Mouse (Mus musculus) naive thymus-derived CD4-positive, alpha-beta T cell, adult 2 months (primary cell): Measurements from ENCODE around the gene Il10rb.

Experiments
- DNase-seq: peaks from one replicate; pipeline ENCODE4 v3.0.0-alpha.2; 2011; ENCODE audit warnings: low read depth

The Il10rb gene

DNA sequence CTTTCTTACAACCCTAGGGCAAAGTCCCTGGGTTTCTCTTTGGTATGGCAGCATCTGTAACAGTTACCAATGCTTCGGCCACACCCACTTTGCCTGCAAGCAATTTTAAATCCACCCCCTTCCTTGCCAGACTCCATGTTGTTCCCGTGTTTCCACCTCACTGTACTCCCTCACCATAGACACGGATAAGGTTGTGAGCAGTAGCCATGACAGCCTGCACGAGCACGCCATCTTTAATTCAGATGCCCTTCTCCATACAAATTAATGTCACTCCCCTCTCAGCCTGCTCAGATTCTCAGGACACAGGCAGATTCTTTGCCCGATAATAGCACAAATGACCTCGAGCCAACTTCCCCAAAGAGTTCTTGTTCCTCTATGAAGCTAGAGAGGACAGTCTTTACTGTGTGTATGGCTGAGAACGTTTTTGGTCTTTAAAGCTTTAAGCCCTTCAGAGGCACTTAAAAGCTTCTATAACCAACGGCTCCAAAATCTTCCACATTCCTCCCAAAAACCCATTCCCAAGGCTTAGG, 23.6 kb upstream of the Il10rb start:
- DNase-seq, result no peak

DNA sequence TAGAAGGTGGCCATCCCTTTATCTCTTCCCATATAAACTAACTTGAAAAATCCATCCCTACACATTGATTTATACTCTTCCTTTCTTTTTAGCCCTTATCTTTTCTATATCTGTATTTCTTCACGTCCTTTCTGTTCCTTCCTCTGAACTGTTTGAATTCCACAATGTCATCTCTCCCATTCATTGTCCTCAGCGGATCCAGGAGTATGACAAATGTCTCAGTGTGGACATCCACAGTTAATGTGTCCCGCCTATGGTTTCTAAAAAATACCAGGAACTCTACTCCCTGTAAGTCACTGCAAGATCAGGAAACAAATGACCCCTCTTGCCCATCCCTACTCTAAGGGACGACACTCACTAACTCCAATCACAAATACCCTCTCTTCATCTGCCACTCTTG, 21.7 kb upstream of the Il10rb start:
- DNase-seq, result no peak

DNA sequence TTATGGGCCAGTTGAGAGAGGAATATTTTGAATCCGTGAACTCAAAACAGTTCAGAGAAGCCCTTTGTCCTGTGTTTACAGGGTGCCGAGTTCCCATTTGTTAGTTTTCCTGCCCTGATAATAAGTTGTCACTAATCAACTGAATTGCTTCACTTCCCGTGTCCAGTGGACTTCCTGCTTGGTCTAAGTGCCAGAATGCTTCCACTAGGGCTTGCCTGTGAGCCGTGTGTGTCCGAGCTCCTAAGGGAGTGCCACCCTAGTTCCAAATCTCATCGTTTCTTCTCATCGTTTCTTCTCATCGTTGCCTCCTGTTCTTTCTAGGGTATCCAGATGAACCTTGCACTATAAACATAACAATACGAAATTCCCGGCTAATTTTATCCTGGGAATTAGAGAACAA, 20.3 kb upstream of the Il10rb start:
- DNase-seq, result no peak

DNA sequence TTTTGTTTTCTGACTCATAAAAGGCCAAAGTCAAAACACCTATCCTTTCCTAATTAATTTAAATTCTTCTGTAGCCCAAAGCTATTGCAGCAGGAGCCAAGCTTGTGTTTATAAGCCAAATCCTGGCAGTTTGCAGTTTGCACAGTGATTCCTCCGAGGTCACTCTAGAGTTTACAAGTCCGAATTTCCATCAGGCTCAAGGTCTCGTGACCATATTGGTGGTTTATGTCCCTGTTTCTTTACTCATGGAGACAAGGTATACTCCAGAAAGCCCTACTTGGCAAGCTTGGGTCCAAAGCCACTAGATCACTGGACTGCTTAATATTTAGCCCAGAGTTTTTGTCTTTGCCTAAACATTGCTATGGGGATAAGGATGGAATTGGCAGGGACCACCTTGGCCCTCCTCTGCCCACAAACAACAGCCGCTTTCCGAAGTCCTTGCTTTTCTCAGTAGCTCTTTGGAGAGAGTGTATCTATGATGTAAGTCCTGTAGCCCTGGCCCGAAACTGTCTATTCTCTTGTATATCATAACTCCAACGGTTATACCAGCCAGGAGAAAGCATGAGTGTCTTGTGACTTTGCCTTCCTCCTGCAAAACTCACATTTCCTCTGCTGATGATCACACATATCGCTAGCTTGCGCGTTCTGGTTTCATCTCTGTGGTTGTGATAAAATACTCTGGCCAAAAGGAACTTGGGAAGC, 19.4 kb upstream of the Il10rb start:
- no peak for DNase-seq

DNA sequence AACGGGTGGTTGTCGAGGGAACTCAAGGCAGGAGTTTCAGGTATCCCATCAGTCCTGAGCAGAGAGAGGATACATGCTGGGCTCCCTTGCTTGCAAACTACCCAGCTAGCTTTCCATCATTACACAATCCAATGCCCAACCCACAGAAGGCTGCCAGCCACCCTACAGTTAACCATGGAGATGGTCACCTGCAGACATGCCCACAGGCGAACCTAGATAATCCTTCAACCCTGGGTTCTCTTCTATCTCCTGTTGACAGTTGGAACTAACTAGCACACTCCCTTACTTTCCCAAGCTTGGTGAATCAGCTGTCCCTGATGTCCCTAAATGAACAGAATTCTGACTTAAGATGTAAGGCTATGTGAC, 18.9 kb upstream of the Il10rb start:
- no peak for DNase-seq

DNA sequence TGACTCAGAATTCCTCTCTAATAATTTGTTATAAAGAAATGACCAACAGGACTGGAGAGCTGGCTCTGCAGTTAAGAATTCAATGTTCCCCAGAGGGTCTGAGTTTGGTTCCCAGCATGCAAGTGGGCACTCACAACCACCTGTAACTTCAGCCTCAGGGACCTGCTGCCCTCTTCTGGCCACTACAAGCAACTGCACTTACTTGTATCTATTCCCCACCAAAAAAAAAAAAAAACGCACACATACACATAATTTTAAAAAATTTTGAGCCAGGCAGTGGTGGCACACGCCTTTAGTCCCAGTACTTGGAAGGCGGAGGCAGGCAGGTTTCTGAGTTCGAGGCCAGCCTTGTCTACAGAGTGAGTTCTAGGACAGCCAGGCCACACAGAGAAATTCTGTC, 15.9 kb upstream of the Il10rb start:
- DNase-seq, result peak; percentile 74

DNA sequence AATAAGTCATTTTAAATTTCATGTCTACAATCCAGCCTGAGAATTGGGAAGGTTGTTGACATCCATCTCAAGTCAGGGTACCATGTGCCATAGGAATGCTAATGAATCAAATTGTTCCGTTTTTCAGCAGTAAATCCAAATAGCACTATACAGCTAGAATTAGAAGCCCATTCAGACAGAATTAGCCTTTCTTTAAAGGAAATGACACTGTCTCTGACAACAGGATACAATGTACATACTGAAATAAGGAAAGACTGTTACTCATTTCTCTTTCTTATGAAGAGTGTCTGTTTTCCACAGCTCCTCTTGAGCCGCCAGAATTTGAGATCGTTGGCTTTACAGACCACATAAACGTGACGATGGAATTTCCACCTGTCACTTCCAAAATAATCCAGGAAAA, 14.5 kb upstream of the Il10rb start, which contains the start of gene Gm21970:
Gene Gm21970 (plus strand): TSS at position 301 of the 400 bp plus-strand sequence.
- DNase-seq, result no peak

DNA sequence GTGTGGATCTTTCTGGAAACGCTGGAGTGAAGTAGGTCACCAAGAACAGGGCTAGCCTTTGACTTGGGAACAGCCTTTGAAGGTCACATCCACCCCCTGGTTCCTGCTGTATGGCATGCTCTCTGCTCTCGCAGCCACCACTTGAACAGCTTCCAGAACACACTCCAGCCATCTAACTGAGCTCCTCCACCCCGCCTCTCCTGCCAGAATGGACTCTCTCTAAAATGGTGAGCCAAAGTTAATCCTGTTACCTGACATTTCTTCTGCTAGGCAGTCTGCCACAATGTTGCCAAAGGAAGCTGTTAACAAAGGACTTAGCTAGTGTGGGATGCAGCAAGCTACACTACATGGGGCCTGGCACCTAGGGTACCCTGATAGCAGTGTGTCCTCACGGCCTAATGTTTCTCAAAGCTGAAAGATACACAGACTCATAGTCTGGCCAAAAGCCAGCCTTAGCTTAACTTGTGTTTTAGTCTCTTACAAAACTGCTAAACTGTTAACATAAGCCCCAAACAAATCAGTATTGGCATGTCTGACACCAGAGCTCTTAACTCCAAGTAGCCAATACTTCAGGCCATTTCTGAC, 11.0 kb upstream of the Il10rb start:
- DNase-seq, result no peak

DNA sequence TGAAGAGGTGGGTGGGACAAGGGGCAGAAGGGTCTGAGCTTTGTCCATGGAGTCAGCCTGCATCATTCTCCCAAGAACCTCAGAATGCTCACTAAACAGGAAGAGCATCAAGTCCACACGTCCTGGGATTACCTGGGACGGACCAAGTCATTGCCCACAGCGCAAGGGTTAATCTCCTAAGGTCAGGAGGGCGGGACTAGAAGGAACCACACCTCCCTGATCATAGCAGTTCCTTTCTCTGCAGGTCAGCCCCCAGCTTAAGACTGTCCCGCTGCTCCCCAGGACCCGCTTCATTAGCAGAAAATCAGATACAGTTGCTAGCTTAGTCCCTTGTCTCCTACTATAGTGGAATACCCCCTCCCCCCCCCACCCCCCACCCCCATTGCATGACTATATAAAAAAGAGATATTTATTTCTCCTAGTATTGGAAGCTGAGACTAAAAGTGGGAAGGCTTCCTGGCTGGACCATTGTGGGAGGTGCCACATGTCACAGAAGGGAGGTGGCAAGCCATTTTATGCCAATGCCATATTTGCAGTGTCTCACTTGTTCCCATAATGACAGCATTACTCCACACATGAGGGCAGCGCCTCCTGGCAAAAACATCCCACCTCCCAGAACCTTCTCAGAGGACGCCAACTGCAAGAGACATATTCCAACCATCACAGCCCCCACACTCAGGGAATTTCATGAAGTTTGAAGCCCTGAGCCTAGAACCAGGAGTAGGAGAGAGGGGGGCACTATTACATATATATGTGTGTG, 10.2 kb upstream of the Il10rb start:
- no peak for DNase-seq

DNA sequence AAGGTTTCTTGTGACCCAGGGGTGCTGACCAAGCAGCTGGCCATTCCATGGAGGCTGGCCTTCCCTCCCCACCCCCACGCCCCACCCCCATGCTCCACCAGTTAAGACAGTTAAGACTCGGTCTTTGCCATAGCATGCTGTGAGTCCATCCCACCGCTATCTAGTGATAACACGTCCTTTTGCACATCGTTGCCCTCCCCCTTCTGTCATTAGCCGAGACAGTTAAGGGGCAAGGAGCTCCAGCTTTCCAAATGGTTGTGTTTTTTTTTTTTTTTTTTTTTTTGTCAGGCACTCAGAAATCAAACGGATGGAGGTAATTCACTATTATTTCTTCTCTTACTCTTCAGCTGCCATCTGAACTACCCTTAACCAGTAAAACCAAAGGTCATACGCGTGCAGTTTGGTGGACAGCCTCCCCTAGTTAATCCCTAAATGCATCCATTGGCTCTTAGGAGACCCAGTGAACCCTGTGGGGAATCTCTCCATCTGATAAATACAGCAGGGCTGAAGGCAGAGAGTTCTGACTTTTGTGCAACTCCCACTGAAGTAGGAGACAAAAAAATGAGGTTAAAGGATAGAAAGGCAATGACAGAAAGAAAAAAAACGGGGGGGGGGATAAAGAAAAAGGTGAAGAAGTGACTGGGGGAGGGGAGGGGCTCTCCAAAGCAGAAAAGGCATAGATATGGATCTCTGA, 9.0 kb upstream of the Il10rb start:
- no peak for DNase-seq

DNA sequence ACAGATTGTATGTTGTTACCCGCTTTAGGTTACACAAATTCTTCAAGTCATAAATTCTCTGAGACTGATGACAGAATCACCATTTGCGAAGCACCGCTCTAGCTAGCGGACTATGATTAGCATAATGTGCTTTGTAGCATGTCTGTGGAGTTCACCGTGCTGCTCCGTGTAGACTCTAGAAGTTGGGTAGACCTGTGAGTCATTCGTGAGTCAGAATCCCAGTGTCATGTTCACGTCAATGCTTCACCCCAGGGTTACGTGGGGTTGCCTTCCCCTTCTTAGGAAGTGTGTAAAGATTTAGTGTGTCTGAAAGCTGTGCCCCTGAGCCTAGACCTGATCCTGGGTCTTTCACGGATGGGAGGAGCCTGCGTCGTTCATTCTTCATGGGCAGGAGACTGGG, 7.9 kb upstream of the Il10rb start:
- no peak for DNase-seq

DNA sequence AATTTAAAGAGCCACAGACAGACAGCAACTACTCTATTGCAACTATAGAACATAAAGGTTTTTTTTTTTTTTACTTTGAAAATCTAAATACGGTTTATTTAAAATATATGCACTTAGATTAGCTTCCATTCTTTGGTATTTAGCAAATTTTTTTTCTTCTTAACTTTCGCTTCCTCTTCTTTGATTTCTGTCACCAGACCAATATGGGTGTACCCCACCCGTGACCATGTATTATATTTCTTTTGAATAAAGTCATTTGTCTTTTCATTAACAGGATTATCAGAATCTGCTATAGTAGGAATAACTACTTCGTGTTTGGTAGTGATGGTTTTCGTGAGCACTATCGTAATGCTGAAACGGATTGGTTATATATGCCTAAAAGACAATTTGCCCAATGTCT, 7.0 kb upstream of the Il10rb start:
- no peak for DNase-seq

DNA sequence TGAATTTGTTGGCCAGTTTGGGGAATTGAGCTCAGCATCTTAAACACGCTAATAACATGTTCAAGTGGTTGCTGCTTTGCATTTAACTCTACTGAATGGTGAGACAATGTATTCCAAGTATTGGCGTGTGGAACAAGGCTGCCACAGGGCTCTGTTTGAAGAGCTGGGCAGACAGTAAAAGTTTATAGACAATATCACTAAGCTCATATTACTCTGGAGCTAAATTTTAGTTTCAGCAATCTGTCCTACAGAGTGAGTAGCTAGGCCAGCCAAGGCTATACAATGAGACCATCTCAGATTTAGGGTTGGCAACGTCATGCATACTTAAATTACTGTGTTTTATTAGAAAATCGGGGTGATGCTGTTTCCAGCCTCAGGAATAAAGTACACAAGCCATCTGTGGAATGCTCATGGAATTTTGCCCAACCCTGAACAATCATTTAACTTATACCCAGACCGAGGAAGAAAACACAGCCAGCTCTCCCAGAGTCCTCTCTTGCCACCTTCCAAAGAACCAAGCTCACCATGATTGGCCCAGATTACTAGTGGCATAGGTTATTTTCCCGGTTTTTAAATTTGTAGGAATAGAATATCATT, 4.3 kb upstream of the Il10rb start:
- no peak for DNase-seq

DNA sequence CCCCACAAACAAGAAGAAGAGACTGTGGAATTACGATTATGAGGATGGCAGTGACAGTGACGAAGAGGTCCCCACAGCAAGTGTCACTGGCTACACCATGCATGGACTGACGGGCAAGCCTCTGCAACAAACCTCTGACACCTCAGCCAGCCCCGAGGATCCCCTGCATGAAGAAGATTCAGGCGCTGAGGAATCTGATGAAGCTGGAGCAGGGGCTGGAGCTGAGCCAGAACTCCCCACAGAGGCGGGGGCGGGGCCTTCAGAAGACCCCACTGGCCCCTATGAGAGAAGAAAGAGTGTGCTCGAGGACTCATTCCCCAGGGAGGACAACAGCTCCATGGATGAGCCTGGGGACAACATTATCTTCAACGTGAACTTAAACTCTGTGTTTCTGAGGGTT, 2.2 kb upstream of the Il10rb start:
- no peak for DNase-seq

DNA sequence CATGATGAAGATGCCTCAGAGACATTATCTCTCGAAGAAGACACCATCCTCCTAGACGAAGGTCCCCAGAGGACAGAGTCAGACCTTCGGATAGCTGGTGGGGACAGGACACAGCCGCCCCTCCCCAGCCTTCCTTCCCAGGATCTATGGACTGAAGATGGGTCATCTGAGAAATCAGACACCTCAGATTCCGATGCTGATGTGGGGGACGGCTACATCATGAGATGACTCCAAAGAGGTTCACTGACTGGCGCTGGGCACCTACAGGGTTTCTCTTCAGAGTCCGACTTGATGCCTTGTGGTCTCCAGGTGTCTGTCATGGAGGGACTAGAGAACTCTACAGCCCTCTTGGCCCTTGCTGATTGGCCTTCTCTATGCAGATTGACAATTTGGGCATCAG, 1.8 kb upstream of the Il10rb start:
- no peak for DNase-seq

DNA sequence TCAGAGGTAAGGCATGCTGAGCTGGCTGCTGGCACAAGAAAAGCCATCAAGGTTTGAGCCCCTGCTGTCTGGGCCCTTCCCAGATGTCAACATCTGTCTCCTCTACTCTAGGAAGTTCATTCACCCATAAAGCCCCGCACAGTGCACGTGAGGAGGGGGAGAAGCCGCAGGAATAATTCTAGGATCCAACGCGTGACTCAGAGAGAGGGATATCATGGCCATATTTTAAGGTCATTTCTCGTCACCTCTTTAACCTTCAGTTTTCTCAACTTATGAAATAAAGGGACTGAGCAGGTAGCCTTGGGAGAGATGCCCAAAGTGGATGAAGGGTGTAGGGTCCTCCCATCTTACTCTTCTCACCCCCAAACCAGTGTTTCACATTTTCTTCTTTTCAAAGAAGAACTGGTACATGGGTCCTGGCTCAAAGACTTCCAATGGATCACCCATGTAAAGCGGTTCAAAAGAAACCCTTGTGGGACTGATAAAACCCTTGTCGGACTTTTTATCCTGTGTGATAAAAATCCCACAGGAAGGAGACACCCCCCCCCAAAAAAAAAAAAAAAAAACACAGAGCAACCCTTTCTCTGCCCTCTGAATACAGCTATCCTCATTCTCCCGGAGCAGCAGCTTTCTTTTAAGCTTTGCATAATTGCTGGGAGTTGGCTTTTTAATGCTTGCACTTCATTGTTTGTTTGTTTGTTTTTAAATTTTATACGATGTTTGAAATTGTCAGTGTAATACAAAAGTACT, 961 bp upstream of the Il10rb start:
- no peak for DNase-seq

DNA sequence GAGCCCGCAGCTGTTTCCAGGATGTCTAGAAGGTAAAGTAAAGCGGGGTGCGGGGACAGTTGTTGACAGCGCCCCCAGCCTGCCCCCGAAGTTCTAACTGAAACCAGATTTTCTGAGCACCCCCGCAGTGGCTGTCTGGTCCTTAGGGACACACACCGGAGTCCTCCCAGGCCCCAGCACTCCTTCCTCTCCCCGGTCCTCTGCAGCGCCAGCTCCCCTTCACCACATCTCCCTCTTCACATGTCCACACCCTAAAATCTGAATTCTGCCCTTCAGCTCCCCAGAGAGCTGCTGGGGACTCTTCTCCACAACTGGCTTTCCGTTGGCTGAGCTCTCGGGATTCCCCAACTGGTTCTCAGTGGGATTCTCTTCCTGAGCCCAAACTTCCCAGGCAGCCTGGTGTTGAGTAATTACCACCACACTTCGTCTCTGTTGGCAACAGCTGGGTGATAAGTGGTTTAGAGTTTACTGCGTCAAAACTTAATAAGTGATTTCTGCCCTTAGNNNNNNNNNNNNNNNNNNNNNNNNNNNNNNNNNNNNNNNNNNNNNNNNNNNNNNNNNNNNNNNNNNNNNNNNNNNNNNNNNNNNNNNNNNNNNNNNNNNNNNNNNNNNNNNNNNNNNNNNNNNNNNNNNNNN, 739 bp downstream of the Il10rb start:
- peak; percentile 50 for DNase-seq

DNA sequence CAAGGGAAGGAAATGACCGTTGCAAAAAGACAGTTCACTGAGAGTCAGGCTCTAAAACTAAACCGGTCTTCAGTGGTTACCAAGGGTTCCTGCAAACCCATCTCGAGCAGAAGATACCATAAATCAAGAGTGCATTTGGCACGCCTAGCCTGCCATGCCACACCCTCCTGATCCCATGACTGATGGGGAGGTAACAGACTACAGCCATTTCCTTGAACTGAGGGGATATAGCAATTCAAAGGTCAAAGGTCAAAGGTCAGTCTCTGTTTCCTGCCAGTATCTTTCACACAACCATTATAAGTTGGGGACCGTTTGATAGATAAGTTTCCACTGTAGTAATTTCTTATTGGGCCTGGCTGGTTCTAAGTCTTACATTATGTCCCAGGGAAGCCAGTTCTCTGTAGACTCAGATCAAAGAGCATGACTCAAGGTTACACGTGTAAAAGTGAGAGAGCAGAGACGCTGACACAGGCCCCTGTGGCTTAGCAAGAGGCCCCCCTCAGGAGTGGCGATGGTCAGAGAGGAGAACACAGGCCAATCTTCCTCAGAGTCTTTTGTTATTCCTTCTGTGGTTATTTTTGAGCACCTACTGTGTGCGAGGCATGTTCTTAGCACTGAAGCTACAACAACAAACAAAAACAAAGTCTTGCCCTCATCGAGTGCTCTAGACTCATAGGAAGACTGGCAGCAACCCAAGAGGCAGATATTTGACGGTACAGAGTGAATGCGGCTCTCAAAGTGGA, 7.3 kb downstream of the Il10rb start:
- peak; percentile 65 for DNase-seq

DNA sequence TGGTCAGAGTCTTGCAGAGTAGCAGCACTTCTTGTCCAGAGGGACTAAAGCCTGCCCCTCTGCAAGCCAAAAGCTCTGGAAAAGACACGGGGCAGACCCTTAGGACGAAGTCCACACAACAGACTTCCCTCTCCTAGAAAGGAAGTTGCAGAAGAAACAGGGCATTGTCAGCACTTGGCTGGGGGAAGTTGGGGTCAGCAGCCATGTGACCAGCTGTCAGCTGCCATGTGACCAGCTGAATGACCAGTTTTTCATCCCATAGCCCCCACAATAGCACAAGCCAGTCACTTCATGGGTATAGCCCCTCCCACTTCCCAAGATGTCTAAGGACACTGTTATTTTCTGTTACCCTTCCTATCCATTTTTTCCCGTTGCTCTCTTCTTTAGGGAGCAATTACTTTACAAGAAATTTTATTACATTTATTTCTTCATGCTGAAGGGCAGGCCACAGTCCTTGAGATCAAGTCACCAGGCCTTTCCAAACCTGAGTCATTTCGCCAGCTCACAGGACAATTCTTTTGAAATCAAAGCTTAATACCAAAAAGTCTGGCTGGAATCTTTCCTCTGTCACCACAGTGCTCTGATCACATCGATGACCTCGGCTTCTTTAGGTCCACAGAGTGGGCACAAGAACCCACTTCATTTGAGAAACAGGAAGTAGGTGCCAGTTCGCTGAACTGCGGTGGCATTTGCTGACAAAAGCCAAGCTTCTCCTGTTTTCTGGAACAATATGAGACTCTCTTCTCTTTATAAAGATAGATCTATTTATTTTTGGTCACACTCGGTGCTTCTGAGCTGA, 9.6 kb downstream of the Il10rb start:
- no peak for DNase-seq
